Mouse (Mus musculus): ENCODE measurements around the gene Stx1a.

Gene Stx1a

GRCm38 (mm10) chr5:135008671-135009589 is 14.4 kb upstream of the Stx1a start, which contains the start of gene Abhd11:
Abhd11 (plus strand) TSS chr5:135009152.
- peak; percentile 93 for DNase-seq (ENCODE audit: low spot score)

- peak; percentile 78 for DNase-seq (ENCODE audit: low spot score)
Observed at GRCm38 (mm10) chr5:135009590-135010319, 13.5 kb upstream of the Stx1a start.

- no peak for DNase-seq (ENCODE audit: low spot score)
Observed at GRCm38 (mm10) chr5:135010320-135010709, 13.0 kb upstream of the Stx1a start.

- DNase-seq (ENCODE audit: low spot score) = no peak
Observed at GRCm38 (mm10) chr5:135010841-135011743, 12.2 kb upstream of the Stx1a start.

GRCm38 (mm10) chr5:135011809-135012613 is 11.3 kb upstream of the Stx1a start:
- DNase-seq (ENCODE audit: low spot score) = no peak

GRCm38 (mm10) chr5:135012671-135013441 is 10.4 kb upstream of the Stx1a start:
- peak; percentile 81 for DNase-seq (ENCODE audit: low spot score)

GRCm38 (mm10) chr5:135015497-135015896 is 7.8 kb upstream of the Stx1a start:
- DNase-seq (ENCODE audit: low spot score) = peak; percentile 87

GRCm38 (mm10) chr5:135016224-135016759 is 7.0 kb upstream of the Stx1a start:
- no peak for DNase-seq (ENCODE audit: low spot score)

GRCm38 (mm10) chr5:135021814-135022213 is 1.5 kb upstream of the Stx1a start:
- DNase-seq (ENCODE audit: low spot score) = no peak

GRCm38 (mm10) chr5:135024665-135025224 is 1.5 kb downstream of the Stx1a start:
- DNase-seq (ENCODE audit: low spot score) = no peak

GRCm38 (mm10) chr5:135025899-135026298 is 2.6 kb downstream of the Stx1a start:
- no peak for DNase-seq (ENCODE audit: low spot score)

GRCm38 (mm10) chr5:135029007-135029854 is 5.9 kb downstream of the Stx1a start:
- peak; percentile 38 for DNase-seq (ENCODE audit: low spot score)

GRCm38 (mm10) chr5:135032581-135032980 is 9.3 kb downstream of the Stx1a start:
- DNase-seq (ENCODE audit: low spot score) = no peak

- no peak for DNase-seq (ENCODE audit: low spot score)
Observed at GRCm38 (mm10) chr5:135034593-135034992, 11.3 kb downstream of the Stx1a start.

- DNase-seq (ENCODE audit: low spot score) = no peak
Observed at GRCm38 (mm10) chr5:135035608-135036359, 12.5 kb downstream of the Stx1a start.

GRCm38 (mm10) chr5:135037946-135038345 is 14.7 kb downstream of the Stx1a start:
- DNase-seq (ENCODE audit: low spot score) = no peak

- no peak for DNase-seq (ENCODE audit: low spot score)
Observed at GRCm38 (mm10) chr5:135039541-135039940, 16.3 kb downstream of the Stx1a start.

- no peak for DNase-seq (ENCODE audit: low spot score)
Observed at GRCm38 (mm10) chr5:135040059-135040458, 16.8 kb downstream of the Stx1a start.
